Mouse (Mus musculus): ENCODE results near the gene Wdr92. TPM values are rescaled to one million over a fixed set of nuclear protein-coding genes. Genes with fewer than 3 reads are reported as not detected.

The Wdr92 gene
- 11.1 and 11.8 TPM in 2 replicates for polyA plus RNA-seq (2012; rRNA removed)

DNA sequence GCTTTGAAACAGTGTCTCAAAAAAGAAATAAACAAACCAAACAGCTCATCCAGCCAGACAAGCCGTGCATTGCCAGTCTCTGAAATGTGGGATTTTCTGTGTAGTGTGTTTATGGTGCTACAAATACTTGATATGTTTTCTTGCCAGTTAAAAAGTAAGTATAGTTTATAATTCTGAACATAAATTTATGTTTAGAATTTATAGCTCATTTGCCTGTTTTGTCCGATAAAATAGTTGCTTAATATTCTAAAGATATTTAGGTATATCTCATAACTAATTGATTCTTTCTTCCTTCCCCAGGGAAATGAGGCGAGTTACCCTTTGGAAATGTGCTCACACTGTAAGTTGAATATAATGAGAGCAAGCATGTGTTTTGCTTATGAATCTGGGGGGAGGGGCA is at the start of gene Wdr92:
TSS of gene Wdr92 (plus strand) at position 301 of the 400 bp plus-strand sequence.
- no peak for DNase-seq (ENCODE audit: low spot score)

DNA sequence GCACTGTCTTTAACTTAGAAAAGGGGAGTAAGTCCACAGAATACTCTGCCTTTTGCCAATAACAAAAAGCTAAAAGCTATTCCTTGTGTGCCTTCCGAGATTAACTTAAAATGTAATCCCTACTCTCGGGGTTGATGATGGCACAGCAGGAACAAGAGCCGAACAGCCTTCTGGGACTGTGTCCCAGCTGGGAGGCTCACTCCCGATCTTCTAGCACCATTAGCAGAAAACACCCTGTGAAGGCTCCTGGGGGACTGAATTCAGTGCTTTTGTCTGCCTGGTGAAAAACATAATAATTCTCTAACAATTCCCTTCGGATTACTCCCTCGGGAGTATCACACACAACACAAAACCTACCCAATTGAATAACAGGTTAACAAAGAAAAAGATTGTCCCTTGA is 46.3 kb upstream of the Wdr92 start:
- no peak for DNase-seq (ENCODE audit: low spot score)

DNA sequence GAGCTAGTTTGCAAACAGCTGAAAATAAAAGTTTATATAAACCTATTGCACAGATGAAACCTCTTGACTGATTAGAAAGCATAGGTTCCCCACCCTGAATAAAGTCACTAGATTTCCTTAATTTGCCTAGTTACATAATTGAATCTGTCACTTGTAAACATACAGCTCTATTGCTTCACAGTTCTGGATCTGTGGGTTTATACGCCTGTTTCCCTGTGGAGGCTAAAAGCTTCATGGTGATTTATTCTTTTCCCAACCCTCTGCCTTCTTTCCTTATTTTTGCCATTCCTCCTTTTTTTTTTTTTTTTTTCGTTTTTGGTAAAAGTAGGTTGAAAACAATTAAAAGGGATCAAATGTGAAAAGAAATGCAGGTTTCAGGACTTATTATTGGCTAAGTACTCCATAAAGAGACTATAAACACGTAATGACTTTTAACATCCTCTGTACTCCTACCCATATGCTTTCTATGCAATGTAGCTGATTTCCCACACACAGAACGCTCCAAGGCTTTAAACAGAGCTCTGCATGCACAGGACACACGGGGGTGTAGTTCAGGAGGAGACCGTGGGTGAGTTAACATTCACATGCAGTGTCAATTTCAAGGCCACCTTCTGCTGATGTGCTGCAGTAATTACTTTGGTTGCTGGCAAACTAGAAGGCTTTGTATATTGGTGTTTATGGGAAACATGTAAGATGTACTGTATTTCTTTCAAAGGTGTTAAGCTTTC is 43.4 kb upstream of the Wdr92 start:
- DNase-seq (ENCODE audit: low spot score): no peak

DNA sequence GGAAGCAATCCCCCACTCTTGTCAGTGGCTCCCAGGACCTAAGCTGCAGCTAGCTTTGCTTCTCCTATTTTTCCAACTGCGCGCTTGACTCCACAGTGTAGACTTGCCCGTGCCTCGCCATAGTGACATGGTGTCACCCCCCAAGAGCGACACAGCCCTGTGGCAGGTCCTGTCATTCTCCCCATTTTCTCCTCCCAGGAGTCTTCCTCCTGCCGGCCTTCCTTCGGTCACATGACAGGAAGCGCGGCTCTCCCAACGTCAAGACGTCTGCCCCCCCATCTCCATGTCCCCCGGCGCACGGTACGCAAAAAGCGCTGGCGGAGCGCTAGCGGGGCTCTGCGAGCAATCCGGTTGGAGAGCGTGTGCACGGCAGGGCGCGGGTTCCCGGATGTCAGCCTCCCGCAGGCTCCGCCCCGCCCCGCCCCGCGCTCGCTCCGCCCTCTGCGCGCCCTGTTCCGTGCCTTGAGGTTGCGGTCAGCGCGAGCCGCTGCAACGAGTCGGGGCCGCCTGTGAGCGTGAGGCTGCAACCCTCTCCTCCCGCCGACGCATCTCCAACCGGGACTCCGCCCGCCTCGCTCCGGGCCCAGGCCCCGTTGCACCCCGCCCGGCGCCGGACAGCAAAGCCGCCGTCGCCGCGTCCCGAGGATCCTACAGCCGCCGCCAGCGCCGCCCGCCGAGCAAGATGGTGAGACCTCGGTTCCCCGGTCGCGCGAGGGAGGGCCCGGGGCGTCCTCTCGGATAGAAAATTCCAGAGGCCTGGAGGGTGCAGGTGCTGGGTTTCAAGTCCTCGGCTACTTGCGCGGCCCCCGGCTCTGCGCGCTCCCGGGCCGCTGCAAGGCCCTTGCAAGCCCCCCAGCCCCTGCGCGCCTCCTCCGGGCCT is 22.8 kb upstream of the Wdr92 start, which contains the start of gene Ppp3r1:
TSS of gene Ppp3r1 (plus strand) at position 406 of the 880 bp plus-strand sequence.
- DNase-seq (ENCODE audit: low spot score): peak; percentile 97

DNA sequence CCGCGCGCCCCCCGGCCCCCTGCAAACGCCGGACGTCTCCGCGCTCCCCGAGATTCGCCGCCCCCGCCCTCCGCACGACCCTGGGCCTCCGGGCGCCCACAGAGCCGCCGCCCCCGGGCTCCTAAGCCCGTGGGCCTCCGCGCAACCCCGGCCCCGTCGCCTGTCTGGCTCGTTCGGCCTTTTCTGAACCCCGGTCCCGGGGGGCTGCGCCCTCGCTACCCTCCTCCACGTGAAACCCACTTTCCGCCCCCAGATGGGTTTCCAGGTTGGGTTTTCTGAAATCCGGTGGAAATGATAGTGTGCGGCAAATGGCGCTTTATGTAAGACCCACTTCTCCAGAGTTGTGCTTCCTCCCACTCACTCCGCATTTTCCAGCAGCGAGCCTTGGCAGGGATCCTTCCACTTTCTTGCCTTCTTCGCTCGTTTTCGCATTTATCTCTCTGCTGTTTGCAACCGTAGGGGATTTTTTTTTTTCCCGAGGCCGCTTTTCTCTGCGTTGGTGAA is 22.1 kb upstream of the Wdr92 start:
- peak; percentile 51 for DNase-seq (ENCODE audit: low spot score)

DNA sequence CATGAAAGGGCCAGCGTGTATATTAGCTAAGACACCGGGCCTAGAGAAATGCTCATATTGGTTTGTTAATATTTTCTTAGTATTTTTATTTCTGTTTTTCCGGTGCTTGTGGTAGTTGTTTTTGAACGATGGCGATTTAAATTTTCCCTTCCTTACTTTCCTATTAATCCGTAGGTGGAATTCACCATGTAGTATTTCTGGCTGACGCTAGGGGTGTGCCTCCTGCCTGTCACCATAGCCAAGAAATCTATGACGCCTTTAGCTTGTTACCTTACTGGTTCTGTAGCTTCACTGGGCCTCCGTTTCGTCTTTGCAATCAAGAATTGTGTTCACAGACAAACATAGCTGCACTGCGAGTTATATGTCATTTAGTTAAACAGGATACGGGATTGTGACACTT is 21.7 kb upstream of the Wdr92 start:
- no peak for DNase-seq (ENCODE audit: low spot score)

DNA sequence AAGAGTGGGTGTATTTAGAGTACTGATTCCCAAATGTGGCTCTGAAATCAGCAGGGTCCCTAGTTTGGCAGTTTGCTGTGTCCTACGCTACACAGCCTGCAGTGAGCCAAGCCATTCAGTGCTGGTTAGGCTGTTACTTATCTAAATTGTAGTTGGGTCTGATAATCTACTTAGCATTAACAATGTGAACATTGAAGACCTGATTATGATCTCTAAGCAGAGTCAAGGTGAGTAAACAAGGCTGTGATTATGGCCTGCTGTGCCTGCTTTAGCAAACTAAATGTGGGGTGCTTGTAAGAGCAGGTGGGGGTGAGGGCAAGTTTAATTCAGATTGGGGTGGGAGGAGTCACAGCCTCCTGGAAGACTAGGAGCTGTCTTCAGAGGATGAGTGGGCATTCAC is 18.0 kb upstream of the Wdr92 start:
- DNase-seq (ENCODE audit: low spot score): no peak

DNA sequence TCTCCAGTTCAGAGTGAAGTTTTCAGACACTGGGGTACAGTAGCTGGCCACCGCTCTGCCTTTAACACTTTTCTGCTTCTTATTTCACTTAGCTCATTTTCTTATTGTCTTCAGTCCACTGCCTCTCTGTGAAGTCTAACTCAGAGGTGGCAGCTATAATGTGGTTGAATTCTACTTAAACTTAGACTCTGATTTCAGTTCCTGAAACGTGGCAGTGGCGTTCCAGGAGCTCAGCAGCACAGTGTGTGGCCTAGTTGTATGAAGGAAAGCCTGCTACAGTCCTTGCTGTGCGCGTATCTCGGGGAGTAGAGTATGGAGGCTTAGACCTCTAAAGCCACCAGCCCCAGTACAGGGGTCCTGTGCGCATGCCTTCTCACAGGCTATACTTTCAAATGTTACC is 15.3 kb upstream of the Wdr92 start:
- no peak for DNase-seq (ENCODE audit: low spot score)

DNA sequence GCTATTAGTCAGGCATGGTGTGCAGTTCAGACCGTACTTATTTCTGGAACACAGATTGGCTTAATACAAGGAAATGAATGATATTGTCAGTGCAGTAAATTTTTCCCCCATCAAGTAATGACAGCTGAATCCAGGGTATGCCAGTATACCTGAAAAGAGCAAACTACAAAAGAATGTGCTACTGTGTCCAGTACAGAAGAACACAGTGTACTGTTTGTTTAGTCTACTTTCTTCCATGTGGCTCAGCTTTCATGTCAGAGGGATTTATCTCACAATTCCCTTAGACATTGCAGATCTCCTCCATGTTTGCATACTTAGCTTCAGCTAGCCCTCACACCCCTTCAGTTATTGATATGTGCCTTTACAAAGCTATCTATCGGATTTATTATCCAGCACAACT is 12.6 kb upstream of the Wdr92 start:
- DNase-seq (ENCODE audit: low spot score): no peak

DNA sequence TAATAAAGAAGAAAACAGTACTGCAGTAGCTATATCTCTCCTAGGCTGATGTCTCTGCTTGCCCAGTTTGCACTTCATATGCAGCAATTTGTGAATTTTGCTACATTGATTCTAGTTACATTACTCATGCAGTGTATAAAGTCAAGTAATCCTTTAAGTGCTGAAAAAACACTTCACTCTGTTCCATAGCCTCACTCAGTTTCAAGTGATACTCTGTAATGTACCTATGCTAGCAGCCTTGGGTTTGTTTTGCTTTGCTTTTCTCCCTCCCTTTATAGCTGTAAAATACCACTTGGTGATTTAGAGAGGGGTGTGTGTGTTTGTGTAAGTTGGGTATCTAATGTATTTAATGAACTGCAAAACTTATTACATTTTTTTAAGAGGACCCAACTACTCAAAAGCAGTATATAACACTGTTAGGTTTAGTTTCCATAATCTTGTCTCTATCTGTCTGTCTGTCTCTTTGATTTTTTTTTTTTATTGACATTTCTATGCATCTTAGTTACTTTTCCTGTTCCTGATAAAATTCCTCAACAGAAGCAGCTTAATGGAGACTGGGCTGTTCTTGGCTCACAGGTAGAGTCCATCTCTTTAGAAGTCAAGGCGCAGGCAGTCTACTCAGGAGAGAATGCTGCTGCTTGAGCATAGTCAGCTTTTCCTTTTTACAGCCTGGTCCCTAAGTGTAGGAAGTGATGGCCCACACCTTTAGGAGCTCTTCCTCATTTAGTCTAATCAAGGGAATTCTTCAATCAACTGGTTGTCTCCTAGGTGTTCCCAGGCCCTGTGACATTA is 10.8 kb upstream of the Wdr92 start:
- DNase-seq (ENCODE audit: low spot score): no peak

DNA sequence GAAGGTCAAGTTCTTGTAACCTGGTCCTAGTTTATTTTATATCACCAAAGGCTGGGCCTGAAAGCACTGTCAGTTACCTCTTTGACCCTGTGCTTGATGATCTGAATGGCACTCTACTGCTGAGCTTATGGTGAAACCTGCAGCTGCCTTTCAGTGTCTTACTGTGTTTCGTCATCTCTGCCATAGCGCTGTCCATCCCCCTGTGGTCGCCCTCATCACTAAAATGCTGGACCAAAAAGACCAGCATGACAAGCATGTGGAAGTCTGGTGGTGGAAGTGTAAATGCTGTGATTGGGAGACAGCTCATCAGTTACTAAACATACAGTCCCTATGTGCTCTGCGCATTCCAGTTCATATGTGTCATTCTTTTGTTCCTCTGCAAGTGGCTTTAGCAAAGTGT is 9.6 kb upstream of the Wdr92 start:
- DNase-seq (ENCODE audit: low spot score): no peak

DNA sequence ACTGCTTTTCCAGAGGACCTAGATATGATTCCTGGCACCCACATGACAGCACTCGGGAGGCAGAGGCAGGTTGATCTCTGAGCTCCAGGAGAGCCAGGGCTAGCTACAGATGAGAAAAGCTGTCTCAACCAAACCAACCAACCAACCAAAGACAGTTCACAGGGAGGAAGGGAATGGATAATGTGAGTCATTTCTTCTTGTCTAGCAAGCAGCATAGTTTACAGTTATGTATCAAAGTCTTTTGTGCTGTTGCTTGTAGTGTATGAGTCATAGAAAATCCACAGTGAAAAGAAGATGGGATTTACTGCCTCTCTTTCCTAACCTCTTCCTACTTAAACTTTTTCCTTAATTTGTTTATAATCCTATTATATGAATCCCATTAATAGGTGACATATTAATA is 5.3 kb upstream of the Wdr92 start:
- DNase-seq (ENCODE audit: low spot score): no peak

DNA sequence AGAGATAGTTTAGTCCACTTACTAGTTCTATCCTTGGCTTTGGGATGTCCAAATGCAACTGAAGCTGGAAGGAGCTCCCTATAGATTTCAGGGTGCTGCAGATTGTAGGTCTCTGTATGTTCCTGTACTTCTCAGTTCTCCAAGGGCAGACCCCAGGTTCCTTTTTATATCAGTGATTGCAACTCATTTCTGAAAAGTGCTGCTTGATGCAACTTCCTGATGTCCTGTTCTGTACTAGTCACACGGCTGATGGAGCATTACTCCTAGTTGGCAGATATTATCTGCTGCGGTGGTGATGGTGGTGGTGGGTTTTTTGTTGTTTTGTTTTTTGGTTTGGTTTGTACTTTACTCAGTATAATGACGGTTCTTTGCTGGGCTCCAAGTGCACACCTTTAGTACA is 1.2 kb upstream of the Wdr92 start:
- DNase-seq (ENCODE audit: low spot score): no peak

DNA sequence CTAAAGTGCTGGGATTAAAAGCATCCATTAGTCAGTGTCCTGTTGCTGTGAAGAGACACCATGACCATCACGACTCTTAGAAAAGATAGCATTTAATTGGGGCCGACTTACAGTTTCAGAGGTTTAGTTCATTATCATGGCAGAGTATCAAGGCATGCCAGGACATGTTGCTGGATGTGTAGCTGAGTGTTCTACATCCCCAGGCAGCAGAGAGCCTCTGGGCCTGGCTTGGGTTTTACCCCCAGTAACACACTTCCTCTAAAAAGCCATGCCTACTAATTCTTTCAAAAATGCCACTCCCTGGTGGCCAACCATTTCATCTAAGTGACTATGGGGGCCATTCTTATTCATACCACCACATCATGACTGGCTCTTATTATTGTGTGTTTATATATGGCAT is 1.3 kb downstream of the Wdr92 start:
- DNase-seq (ENCODE audit: low spot score): no peak

DNA sequence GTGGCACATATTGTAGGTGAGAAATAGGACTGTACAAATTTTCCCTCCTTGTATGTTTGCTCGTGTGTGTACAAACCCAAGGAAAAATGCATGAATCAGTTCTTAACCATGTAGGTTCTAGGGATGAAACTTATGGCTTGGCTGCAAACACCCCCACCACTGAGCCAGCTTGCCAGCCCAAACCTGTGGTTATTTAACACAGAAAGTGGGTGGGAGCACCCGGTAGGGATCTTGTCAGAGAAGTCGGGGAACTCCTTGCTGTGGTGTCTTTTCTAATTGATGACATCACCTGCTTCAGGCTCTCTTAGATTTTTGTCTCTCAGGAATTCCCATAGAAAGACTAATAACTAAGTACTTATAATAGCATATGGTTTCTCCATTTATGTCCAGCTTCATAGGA is 5.7 kb downstream of the Wdr92 start:
- DNase-seq (ENCODE audit: low spot score): no peak

DNA sequence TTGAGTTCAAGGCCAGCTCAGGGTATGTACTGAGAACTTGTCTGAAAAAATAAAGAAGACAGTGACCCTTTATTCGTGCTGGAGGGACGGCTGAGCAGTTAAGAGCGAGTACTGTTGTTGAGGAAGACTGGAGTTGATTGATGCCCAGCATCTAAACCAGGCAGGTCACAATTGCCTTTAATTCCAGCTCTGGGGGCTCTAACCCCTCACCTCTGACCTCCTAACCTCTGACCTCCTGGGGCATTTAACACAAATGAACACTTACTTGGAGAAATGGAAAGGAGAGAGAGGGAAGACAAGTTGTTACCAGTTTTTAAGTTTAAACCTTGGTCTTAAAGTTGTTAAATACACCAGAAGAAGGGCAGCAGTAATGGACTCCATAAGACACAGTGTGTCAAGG is 6.9 kb downstream of the Wdr92 start:
- no peak for DNase-seq (ENCODE audit: low spot score)

DNA sequence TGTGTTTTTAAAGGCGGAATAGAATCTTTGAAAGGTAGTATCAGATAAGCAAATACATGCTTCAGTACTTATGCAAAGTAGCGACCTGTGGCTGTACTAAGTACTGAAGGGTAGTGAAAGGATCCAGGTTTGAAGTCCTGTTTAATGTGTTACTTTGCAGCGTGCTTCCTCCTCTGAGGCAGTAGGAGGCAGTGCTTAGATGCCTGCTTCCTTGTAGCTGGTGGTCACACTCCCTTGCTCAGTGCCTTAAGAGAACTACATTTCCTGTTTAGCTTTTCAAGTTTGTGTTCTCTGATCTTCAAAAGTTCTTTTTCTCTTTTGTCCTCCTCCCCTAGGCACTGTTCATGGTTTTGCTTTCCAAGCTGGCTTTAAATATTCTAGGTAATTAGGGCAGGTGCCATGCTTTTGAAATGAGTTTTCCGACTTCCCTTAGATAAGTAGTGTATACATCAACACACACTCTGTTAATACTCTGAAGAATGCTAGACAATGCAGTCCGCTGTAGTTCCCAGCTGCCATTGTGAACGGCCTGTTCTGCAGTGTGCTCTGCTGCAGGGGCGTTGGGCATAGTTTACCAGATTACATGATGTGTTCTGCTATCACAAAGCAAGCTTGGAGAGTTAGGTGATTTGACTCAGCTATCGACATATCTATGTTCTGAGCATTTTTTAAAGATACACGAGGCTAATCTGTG is 10.4 kb downstream of the Wdr92 start:
- no peak for DNase-seq (ENCODE audit: low spot score)

DNA sequence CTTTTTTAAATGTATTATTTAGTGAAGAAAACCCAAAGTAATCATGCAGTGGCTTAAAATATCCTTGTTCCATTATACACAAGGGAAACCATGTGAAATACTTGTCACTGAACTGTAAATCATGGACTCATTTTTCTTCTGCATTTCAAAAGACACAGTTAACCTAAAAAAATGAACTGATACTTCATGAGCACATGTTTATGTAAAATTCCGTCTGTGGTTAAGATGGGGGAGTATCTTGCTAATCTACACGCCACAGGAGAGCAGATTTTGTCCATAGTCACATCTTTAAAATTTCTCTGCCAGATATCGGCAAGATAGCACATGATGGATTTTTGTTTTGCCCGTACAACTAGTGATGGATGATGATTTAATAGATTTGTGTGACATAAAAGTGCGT is 17.3 kb downstream of the Wdr92 start:
- DNase-seq (ENCODE audit: low spot score): no peak

DNA sequence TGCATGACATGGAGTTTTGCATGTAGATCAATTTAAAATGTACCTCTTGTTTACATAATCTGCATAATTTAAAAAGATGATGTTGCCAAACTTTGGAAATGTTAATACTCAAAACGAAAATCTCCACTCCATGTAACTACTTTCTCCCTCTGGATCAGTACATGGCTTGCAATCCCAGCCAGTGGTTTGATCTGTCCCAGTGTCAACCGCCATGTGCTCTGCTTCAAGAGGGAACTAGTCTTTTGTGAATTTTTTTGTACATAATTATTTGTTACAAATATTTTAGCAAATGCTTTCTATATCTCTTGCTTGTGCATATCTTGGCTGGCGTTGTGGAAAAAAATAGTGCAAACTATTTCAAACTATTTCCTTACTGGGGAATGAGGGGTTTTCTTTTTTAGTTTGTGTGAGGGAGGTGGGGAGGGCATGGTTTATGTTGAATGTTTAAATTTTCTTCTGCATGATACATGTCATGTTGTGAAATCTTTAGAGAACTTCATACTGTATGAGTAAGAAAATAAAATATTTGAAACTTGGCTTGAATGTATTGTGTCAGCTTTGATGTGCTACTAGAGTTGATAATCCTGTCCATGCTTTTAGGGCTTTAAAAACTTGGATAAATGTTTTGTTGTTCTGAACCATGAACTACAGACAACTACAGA is 18.1 kb downstream of the Wdr92 start:
- DNase-seq (ENCODE audit: low spot score): no peak

DNA sequence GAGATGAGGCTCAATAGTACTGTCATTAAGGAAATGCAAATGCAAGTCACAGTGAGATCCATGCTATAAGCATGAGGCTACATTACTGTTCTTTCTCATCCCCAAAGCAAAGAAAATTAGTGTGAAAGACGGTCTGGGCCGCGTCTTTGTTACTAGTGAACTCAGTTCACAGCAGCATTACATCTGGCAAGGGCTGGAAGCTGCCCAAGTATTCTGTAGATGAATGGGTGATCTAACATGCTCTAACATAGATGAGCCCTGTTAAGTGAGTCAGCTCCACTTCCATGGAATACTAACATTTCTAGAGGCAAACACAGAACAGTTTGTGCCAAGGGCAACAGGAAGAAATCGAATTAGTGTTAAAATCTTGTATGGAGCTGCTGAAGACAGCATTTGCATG is 19.0 kb downstream of the Wdr92 start:
- no peak for DNase-seq (ENCODE audit: low spot score)

DNA sequence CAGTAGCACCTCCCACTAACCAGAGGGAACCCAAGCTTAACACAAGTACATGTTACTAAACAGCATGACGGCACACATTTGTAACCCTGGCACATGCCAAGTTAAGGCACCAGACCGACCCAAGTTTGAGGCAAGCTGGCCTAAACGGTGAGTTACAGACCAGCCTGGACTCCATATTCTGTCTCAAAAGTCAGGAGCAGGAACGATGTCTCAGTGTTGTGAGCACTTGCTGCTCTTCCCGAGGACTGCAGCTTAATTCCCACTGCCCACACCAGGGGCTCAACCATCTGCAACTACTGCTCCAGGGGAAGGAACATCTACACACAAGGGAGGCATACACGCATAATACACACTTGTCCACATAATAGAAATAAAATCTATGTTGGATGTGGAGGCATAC is 20.6 kb downstream of the Wdr92 start:
- no peak for DNase-seq (ENCODE audit: low spot score)

Data from urinary bladder, adult 2 months (tissue).